Mouse (Mus musculus): ENCODE results near the gene Gm17577. TPM values are rescaled to one million over a fixed set of nuclear protein-coding genes. Genes with fewer than 3 reads are reported as not detected.

The Gm17577 gene
- polyA plus RNA-seq (2012; rRNA removed; ENCODE audit: low replicate concordance), result not detected in 2 replicates

GRCm38 (mm10) chrX:123246807-123247206, at the start of gene Gm17577:
Gm17577 (minus strand) TSS chrX:123246907.

DNA sequence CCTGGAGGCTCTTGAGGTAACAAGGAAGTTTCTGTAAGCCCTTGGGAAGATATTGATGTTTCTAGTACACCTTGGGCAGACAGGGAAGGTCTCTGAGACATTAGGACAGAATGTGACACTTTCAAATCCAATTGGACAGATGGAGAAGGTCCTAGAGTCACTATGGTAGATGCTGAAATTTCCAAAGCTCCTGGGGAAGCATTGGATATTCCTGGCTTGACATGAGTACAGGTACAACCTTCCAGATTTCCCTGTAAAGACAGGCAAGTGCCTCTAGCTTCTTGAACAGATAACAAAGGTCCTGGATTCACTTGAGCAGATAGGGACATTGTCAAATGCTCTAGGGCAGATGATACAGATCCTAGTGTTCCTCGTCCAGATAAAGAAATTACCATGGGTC, 24.3 kb downstream of the Gm17577 start, which contains the start of gene Srsx:
Gene Srsx, minus strand, starts transcription at position 101 of the 400 bp plus-strand sequence.

Other genes with a start within 250 kb of the Gm17577 start
- gene Gm17521, start 217.2 kb downstream of the Gm17577 start, polyA plus RNA-seq (2012; rRNA removed; ENCODE audit: low replicate concordance), result not detected in 2 replicates
- 9.3 and 13.6 TPM in 2 replicates for gene Cldn34c1, start 143.4 kb downstream of the Gm17577 start, polyA plus RNA-seq (2012; rRNA removed; ENCODE audit: low replicate concordance)
- not detected in 2 replicates for gene Srsx, start 24.4 kb downstream of the Gm17577 start, polyA plus RNA-seq (2012; rRNA removed; ENCODE audit: low replicate concordance)